Mouse (Mus musculus) CH12.LX (cell line): ENCODE measurements around the gene Cytip.

Experiments
- EP300 ChIP-seq: IDR thresholded peaks from 2 replicates; pipeline ENCODE4 v1.6.1; 2011; ENCODE audit warnings: low read length, improper control_type of control experiment
- MAX ChIP-seq: IDR thresholded peaks from 2 replicates; pipeline ENCODE4 v1.6.1; 2011; ENCODE audit warnings: low read length, improper control_type of control experiment
- POLR2A ChIP-seq: IDR thresholded peaks from 2 replicates; pipeline ENCODE4 v1.6.1; 2011; ENCODE audit warnings: low read depth, mild to moderate bottlenecking, improper control_type of control experiment, low read length
- ZMIZ1 ChIP-seq: IDR thresholded peaks from 2 replicates; pipeline ENCODE4 v1.6.1; 2012; ENCODE audit warnings: low read depth, mild to moderate bottlenecking, inconsistent platforms, low read length, improper control_type of control experiment

DNA sequence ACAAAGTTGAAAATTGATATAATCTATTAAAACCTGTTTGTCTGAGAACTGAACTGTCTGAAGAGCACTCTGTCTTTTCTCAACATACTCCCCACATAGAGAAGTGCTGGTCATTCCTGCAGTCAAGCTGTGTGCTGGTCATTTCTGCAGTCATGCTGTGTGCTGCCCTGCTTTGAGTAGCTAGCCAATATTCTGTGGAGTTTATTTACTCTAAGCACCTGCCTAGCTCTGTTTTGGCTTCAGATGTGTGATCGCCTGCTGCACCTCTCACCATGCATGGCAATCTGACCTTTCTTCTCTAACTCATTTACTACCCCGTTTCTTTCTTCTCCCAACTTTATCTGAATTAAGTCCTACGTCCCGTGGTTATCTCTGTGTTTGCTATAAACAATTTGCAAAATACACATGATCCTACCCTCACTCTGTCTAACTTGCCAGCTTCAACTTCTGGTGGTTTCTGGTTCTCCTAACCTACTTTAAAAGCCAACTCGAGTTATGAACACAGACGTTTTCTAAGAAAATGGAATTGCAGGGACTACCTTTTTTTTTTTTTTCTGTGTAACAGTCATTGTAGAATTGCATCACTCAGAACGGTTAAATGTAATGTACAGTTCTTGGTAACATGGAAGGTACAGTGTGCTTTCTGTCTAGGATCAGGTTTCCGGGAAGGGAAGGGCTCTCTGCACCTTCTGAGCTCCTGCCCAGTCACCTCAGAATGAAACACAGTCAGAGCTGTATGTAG is 7.9 kb downstream of the Cytip start:
- TF ChIP-seq EP300: no peak
- TF ChIP-seq ZMIZ1: no peak
- TF ChIP-seq POLR2A: no peak
- TF ChIP-seq MAX: no peak
